Mouse (Mus musculus) bone marrow macrophage, adult 2 months (primary cell): ENCODE data around the gene Dpyd.

Experiments used
- CTCF ChIP-seq: IDR thresholded peaks from 2 replicates; pipeline ENCODE4 v1.5.1; 2012; ENCODE audit warnings: low read depth, mild to moderate bottlenecking, low read length, moderate library complexity
- POLR2A ChIP-seq: IDR thresholded peaks from 2 replicates; pipeline ENCODE4 v1.6.1; 2012; ENCODE audit warnings: mild to moderate bottlenecking, low read depth, low read length, borderline replicate concordance

GRCm38 (mm10) chr3:119329063-119329462, 767.1 kb downstream of the Dpyd start:
- TF ChIP-seq CTCF (no peak), POLR2A (no peak)
